Mouse (Mus musculus): Measurements from ENCODE around the gene Atg4b.
A peak's percentile ranks its signal among the peaks of the same experiment; 100 is the strongest.
"Not testable (repeated sequence)": the region's sequence is repeated elsewhere in the genome, so short reads cannot be mapped to it uniquely, and the experiment has no call there.

GRCm38 (mm10) chr1:93832754-93833360 lies 81.6 kb downstream of the Atg4b start:
- 0 out of 2 replicates have a peak, but pooled peaks have one; percentile 3 for TF ChIP-seq CTCF (IDR thresholded peaks at IDR 0.05; ENCODE audit: low read depth)
- not testable (repeated sequence) for TF ChIP-seq EP300 (IDR thresholded peaks at IDR 0.05; ENCODE audit: low read depth)

Data from heart, postnatal 0 days (tissue).